Mouse (Mus musculus): Measurements from ENCODE around the gene Fam173a. TPM values are rescaled to one million over a fixed set of nuclear protein-coding genes. Genes with fewer than 3 reads are reported as not detected.

Fam173a gene
- polyA plus RNA-seq, 1 experiment from 2014 or later = 76.0 TPM

DNA sequence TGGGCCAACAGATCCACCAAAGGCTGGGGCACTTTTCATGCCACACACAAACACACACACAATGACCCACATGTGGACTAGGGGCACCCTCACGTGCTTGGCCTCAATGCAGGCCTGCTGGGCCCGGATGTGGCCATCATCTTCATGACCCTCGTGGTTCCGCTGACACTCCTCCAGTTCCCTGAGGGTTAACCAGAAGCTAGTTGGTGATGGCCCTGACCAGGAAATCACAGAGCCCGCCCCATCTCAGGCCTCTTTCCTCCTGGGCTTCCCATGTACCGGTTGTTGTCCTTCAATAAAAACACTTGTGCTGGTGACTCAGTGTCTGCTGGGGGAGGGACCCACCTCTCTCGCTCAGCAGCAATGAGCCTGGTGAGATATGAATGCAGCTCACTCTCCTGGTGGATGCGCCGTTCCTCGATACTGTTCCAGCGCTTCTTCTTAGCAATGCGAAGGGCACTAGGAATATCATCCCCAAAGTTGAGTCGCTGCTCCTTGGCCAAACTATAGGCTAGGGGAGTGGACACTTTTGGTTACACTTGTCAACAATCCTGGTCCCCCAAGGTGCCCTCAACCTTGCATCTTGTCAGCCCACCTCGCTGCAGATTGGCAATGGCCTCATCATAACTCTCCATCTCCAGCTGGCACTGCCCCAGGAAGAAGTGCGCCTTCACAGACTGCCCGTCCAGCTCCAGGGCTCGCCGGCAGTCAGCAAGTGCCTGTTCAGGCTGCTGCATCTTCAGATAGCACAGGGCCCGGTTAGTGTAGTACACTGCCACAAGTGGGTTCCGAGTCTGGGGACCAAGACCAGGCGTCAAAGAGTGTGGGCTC, 39.0 kb upstream of the Fam173a start:
- 45% methylated on average over 21 of the region's 21 CpGs for WGBS
- ATAC-seq (ENCODE audit: insufficient number of reproducible peaks, insufficient read depth, low FRiP score, low read depth) = no peak
- Histone ChIP-seq H3K4me3 (ENCODE audit: control insufficient read depth in 1 of 2, insufficient read depth in 1 of 2, low read depth in 1 of 2, low read length in 2 of 2) (peak overlapping the region; percentile 57 to 74), H3K9ac (ENCODE audit: low read length) (peak overlapping the region; percentile 76), H3K4me2 (ENCODE audit: low read length) (peak overlapping the region; percentile 91), H3K4me1 (ENCODE audit: control insufficient read depth in 2 of 2, insufficient read depth in 2 of 2, low read length in 2 of 2) (peaks cover 29 to 57% of the 10 kb centered on the region in 2 experiments), H3K36me3 (ENCODE audit: control insufficient read depth, insufficient read depth, low read length) (peaks cover 56% of the 10 kb centered on the region), H3K27ac (replicated peaks in 1 of 2; ENCODE audit: control insufficient read depth in 1 of 2, insufficient read depth in 1 of 2, low read depth in 2 of 2, low read length in 2 of 2) (peak overlapping the region in 1 of 2 experiments; percentile 99; a peak in 2 of 4 replicates), H3K9me3 (ENCODE audit: control insufficient read depth, low read length) (no peaks in the 10 kb centered on the region), H3K27me3 (ENCODE audit: control insufficient read depth, insufficient read depth, low read length) (no peaks in the 10 kb centered on the region)

DNA sequence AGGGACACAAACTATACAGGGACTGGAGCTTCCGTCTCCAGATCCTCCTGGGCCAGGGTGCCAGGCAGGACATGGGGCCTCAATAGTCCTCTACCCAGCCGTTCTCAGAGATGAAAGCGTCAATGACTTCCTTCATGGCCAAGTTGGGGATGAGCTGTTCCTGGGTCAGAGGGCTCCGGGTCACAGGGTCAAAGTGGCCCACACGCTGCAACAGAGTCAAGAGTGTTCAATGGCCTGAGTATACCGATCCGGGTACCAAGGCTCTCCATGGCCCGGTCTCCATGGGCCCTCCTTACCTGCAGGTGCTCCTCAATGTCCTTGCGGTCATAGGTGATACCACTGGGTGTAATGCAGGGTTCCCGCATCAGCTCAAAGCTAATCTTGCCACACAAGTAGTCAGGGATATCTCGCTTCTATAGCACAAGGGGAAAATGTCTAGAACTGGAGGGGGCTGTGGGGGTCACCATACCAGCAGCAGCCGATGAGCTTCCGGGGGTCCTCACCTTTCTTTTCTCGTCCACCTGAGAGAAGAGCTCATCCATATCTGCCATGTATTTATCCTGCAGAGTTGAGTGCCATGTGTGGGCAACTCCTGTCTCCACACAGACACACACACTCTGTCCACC, 38.2 kb upstream of the Fam173a start:
- no peaks in the 10 kb centered on the region for H3K9me3 ChIP-seq (ENCODE audit: control insufficient read depth, low read length)
- no peak for ATAC-seq (ENCODE audit: insufficient number of reproducible peaks, insufficient read depth, low FRiP score, low read depth)
- H3K9ac ChIP-seq (ENCODE audit: low read length) = no peak overlapping the region; the same call in 1 of the 2 replicates
- H3K4me1 ChIP-seq (ENCODE audit: control insufficient read depth in 2 of 2, insufficient read depth in 2 of 2, low read length in 2 of 2) = peaks cover 22 to 50% of the 10 kb centered on the region in 2 experiments
- 0 out of 4 replicates have a peak overlapping the region, but pooled peaks of 1 of the 2 experiments have one; percentile 5 for H3K27ac ChIP-seq (replicated peaks in 1 of 2; ENCODE audit: control insufficient read depth in 1 of 2, insufficient read depth in 1 of 2, low read depth in 2 of 2, low read length in 2 of 2)
- peak overlapping the region in 1 of 2 experiments; percentile 57; a peak in 1 of 4 replicates for H3K4me3 ChIP-seq (ENCODE audit: control insufficient read depth in 1 of 2, insufficient read depth in 1 of 2, low read depth in 1 of 2, low read length in 2 of 2)
- peaks cover 60% of the 10 kb centered on the region for H3K36me3 ChIP-seq (ENCODE audit: control insufficient read depth, insufficient read depth, low read length)
- peak overlapping the region; percentile 91 for H3K4me2 ChIP-seq (ENCODE audit: low read length)
- H3K27me3 ChIP-seq (ENCODE audit: control insufficient read depth, insufficient read depth, low read length) = no peaks in the 10 kb centered on the region
- 83% methylated on average over 14 of the region's 14 CpGs for WGBS

DNA sequence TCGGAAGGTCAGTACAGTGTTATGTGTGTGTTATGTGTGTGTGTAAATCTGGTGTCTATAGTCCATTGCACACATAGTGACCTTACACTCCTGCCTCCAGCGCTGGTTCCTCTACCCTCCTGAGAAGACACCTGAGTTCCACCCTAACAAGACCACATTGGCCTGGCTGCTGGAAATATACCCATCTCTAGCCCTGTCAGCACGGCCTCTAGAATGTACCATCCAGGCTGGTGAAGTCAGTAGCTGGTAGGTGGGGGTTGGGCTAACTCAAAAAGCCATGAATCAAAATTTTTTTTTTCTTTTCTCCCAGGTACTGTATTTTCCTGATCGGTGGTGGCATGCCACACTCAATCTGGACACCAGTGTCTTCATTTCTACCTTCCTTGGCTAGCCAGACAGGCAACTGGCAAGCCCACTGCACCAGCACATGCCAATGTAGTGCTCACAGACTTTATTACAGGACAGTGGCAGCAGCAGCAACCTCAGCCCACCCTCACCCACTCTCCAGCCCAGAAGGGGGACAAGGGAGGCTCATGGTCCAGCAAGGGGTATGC, 37.6 kb upstream of the Fam173a start:
- Histone ChIP-seq H3K9me3 (ENCODE audit: control insufficient read depth, low read length) (no peaks in the 10 kb centered on the region), H3K4me1 (ENCODE audit: control insufficient read depth in 2 of 2, insufficient read depth in 2 of 2, low read length in 2 of 2) (peaks cover 22 to 43% of the 10 kb centered on the region in 2 experiments), H3K27me3 (ENCODE audit: control insufficient read depth, insufficient read depth, low read length) (no peaks in the 10 kb centered on the region), H3K36me3 (ENCODE audit: control insufficient read depth, insufficient read depth, low read length) (peaks cover 56% of the 10 kb centered on the region), H3K27ac (replicated peaks in 1 of 2; ENCODE audit: control insufficient read depth in 1 of 2, insufficient read depth in 1 of 2, low read depth in 2 of 2, low read length in 2 of 2) (no peak overlapping the region), H3K4me2 (ENCODE audit: low read length) (peak overlapping the region; percentile 70; the same call in 1 of the 2 replicates), H3K9ac (ENCODE audit: low read length) (no peak overlapping the region; the same call in 1 of the 2 replicates), H3K4me3 (ENCODE audit: control insufficient read depth in 1 of 2, insufficient read depth in 1 of 2, low read depth in 1 of 2, low read length in 2 of 2) (no peak overlapping the region)
- ATAC-seq (ENCODE audit: insufficient number of reproducible peaks, insufficient read depth, low FRiP score, low read depth) = no peak
- 78% methylated on average over 4 of the region's 4 CpGs for WGBS

DNA sequence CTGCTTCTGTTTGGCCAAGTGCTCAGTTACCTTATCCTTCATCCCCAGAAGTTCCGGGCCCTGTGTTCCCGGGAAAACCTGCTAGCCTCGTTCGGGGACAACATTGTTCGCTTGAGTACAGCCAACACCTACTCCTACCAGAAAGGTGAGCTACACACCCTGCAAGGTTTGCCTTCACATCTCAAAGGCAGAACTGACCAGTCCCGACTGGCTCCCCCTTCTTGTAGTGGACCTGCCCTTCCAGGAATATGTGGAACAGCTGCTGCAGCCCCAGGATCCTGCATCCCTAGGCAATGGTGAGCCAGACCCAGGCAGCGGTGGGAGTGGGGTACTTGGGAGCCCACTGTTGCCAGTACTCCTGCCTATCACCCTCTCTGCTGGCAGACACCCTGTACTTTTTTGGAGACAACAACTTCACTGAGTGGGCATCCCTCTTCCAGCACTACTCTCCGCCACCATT, 36.9 kb upstream of the Fam173a start:
- WGBS = 35% methylated on average over 8 of the region's 8 CpGs

GRCm38 (mm10) chr17:25828712-25829557, 36.2 kb upstream of the Fam173a start, which contains the start of gene Jmjd8:
Gene Jmjd8 (plus strand): TSS chr17:25828867.
- H3K9me3 ChIP-seq (ENCODE audit: control insufficient read depth, low read length) = no peaks in the 10 kb centered on the region
- 1% methylated on average over 32 of the region's 32 CpGs for WGBS
- H3K4me2 ChIP-seq (ENCODE audit: low read length) = peak within 1 kb of the TSS; percentile 70
- no peaks in the 10 kb centered on the region for H3K27me3 ChIP-seq (ENCODE audit: control insufficient read depth, insufficient read depth, low read length)
- H3K4me1 ChIP-seq (ENCODE audit: control insufficient read depth in 2 of 2, insufficient read depth in 2 of 2, low read length in 2 of 2) = peaks cover 24 to 38% of the 10 kb centered on the region in 2 experiments
- ATAC-seq (ENCODE audit: insufficient number of reproducible peaks, insufficient read depth, low FRiP score, low read depth) = no peak
- H3K27ac ChIP-seq (replicated peaks in 1 of 2; ENCODE audit: control insufficient read depth in 1 of 2, insufficient read depth in 1 of 2, low read depth in 2 of 2, low read length in 2 of 2) = peak within 1 kb of the TSS; percentile 75 to 85
- peaks cover 48% of the 10 kb centered on the region for H3K36me3 ChIP-seq (ENCODE audit: control insufficient read depth, insufficient read depth, low read length)
- H3K9ac ChIP-seq (ENCODE audit: low read length) = peak within 1 kb of the TSS; percentile 77
- H3K4me3 ChIP-seq (ENCODE audit: control insufficient read depth in 1 of 2, insufficient read depth in 1 of 2, low read depth in 1 of 2, low read length in 2 of 2) = peak within 1 kb of the TSS; percentile 54 to 72

More for the DNA sequence above, 36.9 kb upstream of the Fam173a start:
- peak overlapping the region; percentile 75 to 85; a peak in 3 of 4 replicates for H3K27ac ChIP-seq (replicated peaks in 1 of 2; ENCODE audit: control insufficient read depth in 1 of 2, insufficient read depth in 1 of 2, low read depth in 2 of 2, low read length in 2 of 2)
- peak overlapping the region; percentile 70 for H3K4me2 ChIP-seq (ENCODE audit: low read length)
- no peak for ATAC-seq (ENCODE audit: insufficient number of reproducible peaks, insufficient read depth, low FRiP score, low read depth)
- H3K4me1 ChIP-seq (ENCODE audit: control insufficient read depth in 2 of 2, insufficient read depth in 2 of 2, low read length in 2 of 2) = peaks cover 18 to 38% of the 10 kb centered on the region in 2 experiments
- H3K9me3 ChIP-seq (ENCODE audit: control insufficient read depth, low read length) = no peaks in the 10 kb centered on the region
- peak overlapping the region; percentile 77 for H3K9ac ChIP-seq (ENCODE audit: low read length)
- peak overlapping the region; percentile 54 to 72 for H3K4me3 ChIP-seq (ENCODE audit: control insufficient read depth in 1 of 2, insufficient read depth in 1 of 2, low read depth in 1 of 2, low read length in 2 of 2)
- H3K27me3 ChIP-seq (ENCODE audit: control insufficient read depth, insufficient read depth, low read length) = no peaks in the 10 kb centered on the region
- peaks cover 49% of the 10 kb centered on the region for H3K36me3 ChIP-seq (ENCODE audit: control insufficient read depth, insufficient read depth, low read length)

GRCm38 (mm10) chr17:25828223-25828594, 35.5 kb upstream of the Fam173a start:
- no peaks in the 10 kb centered on the region for H3K27me3 ChIP-seq (ENCODE audit: control insufficient read depth, insufficient read depth, low read length)

More at GRCm38 (mm10) chr17:25828223-25828594, 35.5 kb upstream of the Fam173a start:
- Histone ChIP-seq H3K9ac (ENCODE audit: low read length) (peak overlapping the region; percentile 77), H3K4me3 (ENCODE audit: control insufficient read depth in 1 of 2, insufficient read depth in 1 of 2, low read depth in 1 of 2, low read length in 2 of 2) (peak overlapping the region; percentile 54 to 72), H3K4me1 (ENCODE audit: control insufficient read depth in 2 of 2, insufficient read depth in 2 of 2, low read length in 2 of 2) (peaks cover 26 to 41% of the 10 kb centered on the region in 2 experiments), H3K27ac (replicated peaks in 1 of 2; ENCODE audit: control insufficient read depth in 1 of 2, insufficient read depth in 1 of 2, low read depth in 2 of 2, low read length in 2 of 2) (peak overlapping the region; percentile 75 to 85; a peak in 3 of 4 replicates), H3K4me2 (ENCODE audit: low read length) (peak overlapping the region; percentile 70), H3K9me3 (ENCODE audit: control insufficient read depth, low read length) (no peaks in the 10 kb centered on the region), H3K36me3 (ENCODE audit: control insufficient read depth, insufficient read depth, low read length) (peaks cover 48% of the 10 kb centered on the region)
- WGBS = 85% methylated on average over 8 of the region's 8 CpGs
- ATAC-seq (ENCODE audit: insufficient number of reproducible peaks, insufficient read depth, low FRiP score, low read depth) = no peak

Data from heart, embryonic 14.5 days (tissue).